Mouse (Mus musculus): ENCODE measurements at regions not wholly inside any gene's neighbourhood (a gene's known extent, or its start where the extent isn't known, plus 50 kb on each side); places are given as distances from the start of the nearest gene placed in this dataset.

DNA sequence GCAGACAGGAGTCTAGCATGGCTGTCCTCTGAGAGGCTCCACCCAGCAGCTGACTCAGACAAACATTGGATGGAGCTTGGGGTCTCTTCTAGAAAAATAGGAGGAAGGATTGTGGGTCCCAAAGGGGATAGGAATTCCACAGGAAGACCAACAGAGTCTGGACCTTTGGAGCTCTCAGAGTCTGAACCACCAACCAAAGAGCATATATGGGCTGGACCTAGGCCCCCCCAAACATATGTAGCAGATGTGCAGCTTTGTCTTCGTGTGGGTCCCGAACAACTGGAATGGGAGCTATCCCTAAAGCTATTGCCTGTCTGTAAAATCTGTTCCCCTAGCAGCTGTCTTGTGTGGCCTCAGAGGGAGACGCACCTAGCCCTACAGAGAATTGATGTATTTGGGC is 50.1 kb upstream of the Cpm start:
- ChIA-PET POLR2A (interaction anchor here (0.6 kb wide), 1 partner anchor 346 kb away, joined by 3 read pairs; no protein-coding TSS in a partner anchor), CTCF (no interaction called here)
- in situ Hi-C loops (cut with MboI; ENCODE audit: low pct_unique_long_range_greater_than_20kb): no loop called here
- DNase-seq (ENCODE audit: low read depth, low spot score) (no peak), ATAC-seq (no peak)
- no peaks in the 10 kb centered on the region for H3K27me3 ChIP-seq
- no peak for TF ChIP-seq CTCF (IDR thresholded peaks at IDR 0.05)

DNA sequence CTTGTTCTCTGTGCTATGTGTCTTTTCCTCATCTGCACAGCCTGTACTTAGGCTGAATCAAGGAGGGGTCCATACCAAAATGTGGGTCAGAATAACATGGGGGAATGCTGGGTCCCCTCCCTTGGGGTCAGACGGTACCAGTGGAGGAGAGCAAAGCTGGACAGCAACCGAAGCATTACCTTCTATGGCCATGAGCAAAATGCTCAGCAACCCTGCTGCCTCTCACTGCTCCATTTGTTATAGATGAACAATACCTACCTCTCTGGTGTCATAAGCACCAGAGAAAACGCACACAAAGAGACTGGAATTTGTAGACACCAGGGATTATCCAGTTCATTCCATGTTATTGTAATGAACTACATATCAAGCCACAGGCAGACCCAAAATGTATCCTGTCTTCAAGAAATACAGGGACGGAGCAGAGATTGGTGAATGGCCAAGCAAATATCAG is 50.6 kb upstream of the Cpm start:
- no peak for TF ChIP-seq CTCF (IDR thresholded peaks at IDR 0.05)
- ATAC-seq: no peak
- ChIA-PET CTCF (no interaction called here), POLR2A (interaction anchor here (0.6 kb wide), 1 partner anchor 346 kb away, joined by 3 read pairs; no protein-coding TSS in a partner anchor)
- in situ Hi-C loops (cut with MboI; ENCODE audit: low pct_unique_long_range_greater_than_20kb): no loop called here
- H3K27me3 ChIP-seq: no peaks in the 10 kb centered on the region
- no peak for DNase-seq (ENCODE audit: low read depth, low spot score)

DNA sequence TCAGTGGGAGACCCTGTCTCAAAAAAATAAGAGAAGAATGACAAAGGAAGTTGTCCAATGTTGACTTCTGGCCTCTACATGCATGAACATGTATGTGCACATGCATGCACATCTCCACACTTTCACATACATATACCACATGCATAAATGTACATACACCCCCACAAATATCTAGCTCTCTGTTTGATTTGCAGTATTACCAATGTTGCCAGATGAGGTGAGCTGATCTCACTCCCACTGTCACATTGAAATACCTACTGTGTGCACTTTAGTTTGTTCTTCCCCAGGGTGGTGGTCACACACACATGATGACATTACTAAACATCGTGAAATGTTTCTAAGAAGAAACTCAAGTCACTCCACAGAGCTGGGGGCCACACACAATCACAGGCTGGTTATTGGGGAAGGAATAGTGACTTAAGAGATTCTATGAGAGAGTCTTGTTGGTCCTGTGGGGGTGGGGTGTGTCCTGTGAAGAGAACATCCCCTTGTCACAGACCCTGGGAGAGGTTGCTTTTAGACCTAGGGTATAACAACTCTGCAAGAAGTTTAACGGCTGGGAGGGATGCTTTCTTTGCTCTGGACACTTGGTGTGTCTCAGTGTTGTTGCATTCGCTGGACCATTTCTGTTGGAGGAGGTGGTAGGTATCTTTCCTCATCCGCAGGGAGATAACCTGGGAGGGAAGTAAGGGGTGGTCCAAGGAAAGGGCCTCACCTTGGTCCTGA is 51.2 kb upstream of the Cpm start:
- no peak for TF ChIP-seq CTCF (IDR thresholded peaks at IDR 0.05)
- no peak for ATAC-seq
- no peaks in the 10 kb centered on the region for H3K27me3 ChIP-seq
- ChIA-PET POLR2A (no interaction called here), CTCF (no interaction called here)
- in situ Hi-C loops (cut with MboI; ENCODE audit: low pct_unique_long_range_greater_than_20kb): no loop called here
- no peak for DNase-seq (ENCODE audit: low read depth, low spot score)

DNA sequence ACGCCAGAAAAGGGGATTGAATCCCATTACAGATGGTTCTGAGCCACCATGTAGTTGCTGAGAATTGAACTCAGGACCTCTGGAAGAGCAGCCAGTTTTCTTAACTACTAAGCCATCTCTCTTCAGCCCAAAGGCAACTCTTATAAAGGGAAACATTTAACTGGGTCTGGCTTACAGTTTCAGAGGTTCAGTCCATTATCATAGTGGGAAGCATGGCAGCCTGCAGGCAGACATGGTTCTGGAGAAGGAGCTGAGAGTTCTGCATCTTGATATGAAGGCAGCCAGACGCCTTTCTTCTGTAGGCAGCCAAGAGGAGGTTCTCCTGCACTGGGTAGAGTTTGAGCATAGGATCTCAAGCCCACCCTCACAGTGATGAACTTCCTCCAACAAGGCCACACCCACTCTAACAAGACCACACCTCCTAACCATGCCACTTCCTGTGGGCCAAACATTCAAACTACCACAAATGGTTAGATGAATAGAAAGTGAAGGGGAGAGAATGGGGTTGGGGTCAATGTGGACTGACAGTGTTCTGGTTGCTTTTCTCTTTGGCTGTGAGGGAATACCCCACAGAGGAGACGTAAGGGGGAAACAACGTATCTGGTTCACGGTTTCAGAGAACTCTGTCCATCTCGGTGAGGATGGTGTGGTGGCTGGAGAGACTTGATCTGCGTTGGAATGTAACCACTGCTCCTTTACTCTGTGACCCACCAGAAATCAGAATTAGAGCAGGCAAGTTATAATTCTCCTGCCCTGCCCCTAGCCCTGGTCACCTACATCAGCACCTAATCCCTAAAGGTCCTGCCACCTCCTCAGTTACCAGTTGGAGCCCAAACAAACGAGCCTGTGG is 52.2 kb upstream of the Cpm start:
- H3K27me3 ChIP-seq: no peaks in the 10 kb centered on the region
- TF ChIP-seq CTCF (IDR thresholded peaks at IDR 0.05): no peak
- no peak for ATAC-seq
- CTCF ChIA-PET: no interaction called here
- POLR2A ChIA-PET: no interaction called here
- in situ Hi-C loops (cut with MboI; ENCODE audit: low pct_unique_long_range_greater_than_20kb): no loop called here
- no peak for DNase-seq (ENCODE audit: low read depth, low spot score)

DNA sequence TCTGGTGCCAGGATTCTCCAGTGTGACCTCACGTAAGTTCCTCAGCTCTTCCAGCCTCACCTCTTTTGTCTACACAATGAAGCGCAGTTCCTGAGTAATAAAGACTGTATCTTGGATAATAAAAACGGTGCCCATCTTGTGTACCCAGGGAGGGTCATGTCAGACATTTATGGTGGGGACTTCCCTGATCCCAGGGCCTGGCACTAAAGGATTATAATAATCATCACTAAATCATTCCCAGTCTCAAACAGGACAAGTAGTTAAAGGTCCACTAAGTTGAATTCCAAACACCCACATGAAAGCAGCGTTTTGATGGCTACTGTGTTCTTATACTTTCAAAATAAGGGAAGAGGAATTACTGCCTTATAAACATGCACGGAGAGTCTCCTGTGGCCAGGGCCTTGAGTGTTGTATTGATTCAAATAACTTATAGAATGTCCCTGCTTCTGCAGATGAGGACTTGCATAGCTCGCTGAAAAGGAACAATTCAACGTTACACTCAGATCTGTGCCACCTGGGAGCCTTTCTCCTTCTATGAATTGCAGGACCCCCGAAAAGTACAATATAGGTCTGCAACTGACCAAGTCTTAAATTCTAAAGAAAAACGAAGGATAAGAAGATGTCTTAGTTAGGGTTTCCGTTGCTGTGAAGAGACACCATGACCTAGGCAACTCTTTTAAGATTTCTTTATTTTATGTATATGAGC is 53.0 kb upstream of the Cpm start:
- no peak for TF ChIP-seq CTCF (IDR thresholded peaks at IDR 0.05)
- CTCF ChIA-PET: no interaction called here
- no peak for DNase-seq (ENCODE audit: low read depth, low spot score)
- no peak for ATAC-seq
- H3K27me3 ChIP-seq: no peaks in the 10 kb centered on the region
- POLR2A ChIA-PET: no interaction called here
- in situ Hi-C loops (cut with MboI; ENCODE audit: low pct_unique_long_range_greater_than_20kb): no loop called here

DNA sequence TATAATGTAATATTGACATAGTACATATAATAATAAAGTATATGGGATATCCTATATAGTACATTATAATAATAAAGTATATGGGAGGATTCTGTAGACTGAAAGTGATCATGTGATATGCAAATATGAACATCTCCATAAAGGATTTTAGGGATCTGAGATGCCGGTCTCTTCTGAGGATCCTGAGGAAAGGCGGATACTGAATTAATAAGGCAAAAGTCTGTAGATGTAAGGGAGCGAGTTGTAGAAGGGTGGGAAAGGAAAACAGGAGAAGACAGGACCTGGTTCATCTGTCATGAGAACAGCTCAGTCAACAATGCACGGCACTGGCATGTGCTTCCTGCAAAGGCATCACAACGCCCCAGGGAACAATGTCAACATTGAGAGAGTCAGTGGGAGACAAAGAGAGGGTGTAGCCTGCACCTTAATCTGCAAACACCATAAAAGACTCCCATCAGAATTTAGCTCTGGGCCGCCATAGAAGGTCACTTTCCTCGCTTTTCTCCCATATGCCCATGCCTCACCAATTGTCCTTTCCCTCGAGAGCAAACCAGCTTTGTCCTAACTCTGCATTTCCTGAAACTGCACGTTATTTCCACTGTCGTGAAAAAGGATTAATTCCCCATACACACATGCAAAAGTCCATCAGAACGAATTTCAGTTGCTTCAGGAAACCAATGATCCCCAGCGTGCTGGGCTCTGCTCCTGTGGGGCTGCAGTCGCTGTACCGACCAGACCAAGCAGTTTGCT is 53.7 kb upstream of the Cpm start:
- POLR2A ChIA-PET: interaction anchor here (0.6 kb wide), 1 partner anchor 12 kb away, joined by 3 read pairs; no protein-coding TSS in a partner anchor
- in situ Hi-C loops (cut with MboI; ENCODE audit: low pct_unique_long_range_greater_than_20kb): no loop called here
- DNase-seq (ENCODE audit: low read depth, low spot score): no peak
- CTCF ChIA-PET: no interaction called here
- no peak for TF ChIP-seq CTCF (IDR thresholded peaks at IDR 0.05)
- no peaks in the 10 kb centered on the region for H3K27me3 ChIP-seq
- no peak for ATAC-seq

DNA sequence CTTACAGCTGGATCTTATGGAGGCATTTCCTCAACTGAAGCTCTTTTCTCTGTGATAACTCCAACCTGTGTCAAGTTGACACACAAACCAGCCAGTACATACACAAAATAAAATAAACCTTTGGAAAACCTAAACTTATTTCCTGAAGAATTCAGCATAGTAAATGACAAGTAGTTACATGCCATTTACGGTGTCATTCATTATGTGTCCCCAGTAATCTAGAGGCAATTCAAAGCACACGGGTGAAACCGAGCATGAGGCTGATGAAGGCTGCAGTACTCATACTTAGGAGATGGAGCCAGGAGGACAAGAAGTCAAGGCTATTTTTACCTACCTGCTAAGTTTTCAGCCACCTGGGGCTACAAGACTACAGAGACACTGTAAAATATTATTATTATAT is 54.4 kb upstream of the Cpm start:
- ChIA-PET POLR2A (interaction anchor here (0.6 kb wide), 1 partner anchor 11 kb away, joined by 3 read pairs; no protein-coding TSS in a partner anchor), CTCF (interaction anchor here (0.9 to 1.1 kb wide), 2 partner anchors 9 to 13 kb away, joined by 3 to 5 read pairs; no protein-coding TSS in a partner anchor)
- in situ Hi-C loops (cut with MboI; ENCODE audit: low pct_unique_long_range_greater_than_20kb): no loop called here
- DNase-seq (ENCODE audit: low read depth, low spot score): no peak
- no peak for ATAC-seq
- no peaks in the 10 kb centered on the region for H3K27me3 ChIP-seq
- no peak for TF ChIP-seq CTCF (IDR thresholded peaks at IDR 0.05)

DNA sequence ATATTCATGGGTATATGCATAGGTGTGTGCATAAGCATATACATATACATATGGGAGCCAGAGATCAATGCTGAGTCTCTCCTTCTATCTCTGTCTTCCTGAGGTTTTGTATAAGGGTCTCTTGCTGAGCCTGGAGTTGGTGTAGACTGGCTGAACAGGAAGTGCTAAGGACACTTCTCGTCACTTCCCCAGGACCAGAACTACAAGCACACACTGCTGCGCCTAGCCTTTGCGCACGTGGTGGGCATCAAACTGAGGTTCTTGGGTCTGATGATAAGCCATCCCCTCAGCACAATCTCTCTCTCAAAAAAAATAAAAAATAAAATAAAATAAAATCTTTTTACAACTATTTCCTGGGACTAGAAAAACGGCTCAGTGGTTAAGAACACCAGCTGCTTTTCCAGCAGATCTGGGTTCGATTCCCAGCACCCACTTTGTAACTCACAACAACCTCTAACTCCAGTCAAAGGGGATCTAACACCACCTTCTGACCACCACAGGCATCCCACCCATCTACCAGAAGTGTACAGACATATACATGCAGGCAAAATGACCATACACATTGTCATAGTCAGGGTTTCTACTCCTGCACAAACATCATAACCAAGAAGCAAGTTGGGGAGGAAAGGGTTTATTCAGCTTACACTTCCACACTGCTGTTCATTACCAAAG is 55.1 kb upstream of the Cpm start:
- no peak for TF ChIP-seq CTCF (IDR thresholded peaks at IDR 0.05)
- ChIA-PET CTCF (interaction anchor here (0.9 to 1.9 kb wide), 3 partner anchors 10 to 14 kb away, joined by 3 to 5 read pairs (median 5); no protein-coding TSS in a partner anchor), POLR2A (no interaction called here)
- no peaks in the 10 kb centered on the region for H3K27me3 ChIP-seq
- DNase-seq (ENCODE audit: low read depth, low spot score) (no peak), ATAC-seq (no peak)
- in situ Hi-C loops (cut with MboI; ENCODE audit: low pct_unique_long_range_greater_than_20kb): no loop called here

DNA sequence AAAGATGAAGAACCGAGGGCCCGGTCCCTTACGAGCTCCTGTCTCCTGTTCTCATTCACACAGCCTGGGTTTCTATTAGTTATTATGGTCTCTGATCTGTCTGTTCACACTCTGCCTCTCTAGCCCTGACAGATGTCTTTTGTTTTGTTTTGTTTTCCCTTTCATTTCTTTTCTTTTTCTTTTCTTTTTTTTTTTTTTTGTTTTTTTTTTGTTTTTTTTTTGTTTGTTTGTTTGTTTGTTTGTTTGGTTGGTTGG is 55.8 kb upstream of the Cpm start:
- POLR2A ChIA-PET: interaction anchor here (0.9 kb wide), 1 partner anchor 33 kb away, joined by 5 read pairs; no protein-coding TSS in a partner anchor
- in situ Hi-C loops (cut with MboI; ENCODE audit: low pct_unique_long_range_greater_than_20kb): no loop called here

More for the DNA sequence above, 55.8 kb upstream of the Cpm start:
- TF ChIP-seq CTCF (IDR thresholded peaks at IDR 0.05): no peak
- ATAC-seq (no peak), DNase-seq (ENCODE audit: low read depth, low spot score) (no peak)
- H3K27me3 ChIP-seq: no peaks in the 10 kb centered on the region
- CTCF ChIA-PET: interaction anchor here (1.9 kb wide), 1 partner anchor 14 kb away, joined by 5 read pairs; no protein-coding TSS in a partner anchor
